Mouse (Mus musculus) embryo, embryonic 9.5 days (tissue): Measurements from ENCODE around the gene E2f1.

Experiments used
- DNase-seq: peaks from one replicate; pipeline ENCODE4 v3.0.0-alpha.2; 2017; ENCODE audit errors: extremely low spot score

Gene E2f1

DNA sequence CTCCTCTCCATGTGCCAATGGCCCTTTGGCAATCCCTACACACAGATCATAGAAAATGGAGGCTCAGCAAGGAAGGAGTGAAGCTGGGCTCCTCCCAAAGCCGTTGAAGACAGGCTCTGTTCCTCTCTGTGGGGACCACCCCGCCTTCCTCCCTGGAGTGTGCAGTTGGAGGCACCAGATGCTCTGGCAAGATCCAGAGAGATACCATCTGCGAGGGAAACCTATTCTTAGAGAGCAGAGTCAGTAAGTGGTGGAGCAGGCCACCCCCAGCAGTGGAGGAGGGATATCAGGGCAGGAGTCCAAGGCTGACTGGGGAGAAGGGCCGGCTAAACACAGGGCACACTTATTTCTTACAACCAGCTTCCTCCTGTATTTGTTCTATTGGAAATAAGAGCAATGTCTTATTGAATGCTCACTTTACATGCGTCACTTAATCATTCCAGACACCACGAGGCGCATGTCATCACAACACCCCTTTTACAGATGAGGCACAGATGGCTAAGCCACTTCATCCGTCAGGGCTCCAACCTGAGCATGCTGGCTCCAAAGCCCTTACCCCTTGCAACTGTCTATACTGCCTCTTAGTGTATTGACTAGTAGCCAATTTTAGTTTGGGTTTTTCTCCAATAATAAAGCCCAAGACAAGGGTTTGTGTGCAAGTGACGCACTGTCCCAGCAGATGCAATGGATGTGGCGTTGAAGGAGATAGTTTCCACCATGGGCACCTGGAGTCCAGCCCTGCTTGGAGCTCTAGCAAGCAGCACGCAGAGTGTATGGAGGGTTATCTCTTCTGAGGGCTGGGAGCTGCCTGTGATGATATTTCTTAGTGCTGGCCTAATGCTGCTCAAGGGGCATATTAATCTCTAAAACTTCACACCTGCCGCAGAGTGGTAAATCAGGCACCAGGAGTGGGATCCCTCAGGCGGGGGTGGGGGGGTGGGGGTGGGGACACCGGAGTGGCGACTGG lies 14.5 kb upstream of the E2f1 start:
- no peak for DNase-seq

DNA sequence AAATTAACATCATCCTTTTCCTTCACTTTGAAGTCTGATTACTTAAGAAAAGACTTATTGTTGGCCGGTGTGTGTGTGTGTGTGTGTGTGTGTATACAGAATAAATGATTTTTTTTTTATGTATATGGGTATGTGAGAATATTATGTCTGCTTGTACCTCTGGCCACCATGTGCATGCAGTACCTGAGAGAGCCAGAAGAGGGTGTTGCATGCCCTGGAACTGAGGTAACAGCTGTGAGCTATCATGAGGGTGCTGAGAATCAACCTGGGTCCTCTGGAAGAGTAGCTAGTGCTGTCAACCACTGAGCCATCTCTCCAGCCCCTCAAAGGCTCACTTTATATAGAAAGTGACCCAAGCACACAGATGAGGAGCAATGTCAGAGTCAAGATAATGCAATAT lies 11.7 kb upstream of the E2f1 start:
- no peak for DNase-seq

DNA sequence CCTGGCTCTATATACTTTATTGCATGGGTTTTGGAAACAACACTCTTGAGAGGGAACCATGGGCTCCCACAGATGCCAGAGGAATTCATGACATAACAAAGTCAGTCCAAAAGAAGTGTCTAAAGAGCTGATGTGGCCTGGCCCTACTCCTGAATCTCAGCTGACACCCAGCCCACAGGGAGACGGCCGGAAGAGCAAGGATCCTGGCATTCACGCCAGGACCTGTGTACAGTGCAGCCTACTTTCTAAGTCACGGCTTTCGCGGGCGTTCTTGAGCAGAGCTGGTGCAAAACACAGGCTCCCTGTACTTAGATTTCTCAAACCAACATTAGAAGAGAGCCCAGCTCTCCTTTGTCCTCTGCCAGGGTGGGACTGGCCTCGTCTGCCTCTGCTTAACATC lies 10.9 kb upstream of the E2f1 start:
- no peak for DNase-seq

DNA sequence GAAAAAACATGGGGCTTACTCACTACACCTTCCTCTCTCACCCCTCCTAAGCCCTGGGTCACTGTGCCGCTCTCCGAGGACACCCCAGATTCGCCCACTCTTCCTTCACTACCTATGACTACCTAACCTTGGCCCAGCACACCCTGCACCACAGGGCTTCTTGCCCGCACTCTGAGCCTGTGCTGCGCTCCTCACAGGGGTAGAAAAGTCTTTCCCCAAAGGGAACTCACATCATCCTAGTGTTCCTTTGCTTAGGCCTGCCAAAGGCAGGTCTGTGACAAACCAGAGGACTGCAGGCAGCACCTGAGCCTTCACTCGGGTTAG lies 8.0 kb upstream of the E2f1 start:
- DNase-seq: no peak

DNA sequence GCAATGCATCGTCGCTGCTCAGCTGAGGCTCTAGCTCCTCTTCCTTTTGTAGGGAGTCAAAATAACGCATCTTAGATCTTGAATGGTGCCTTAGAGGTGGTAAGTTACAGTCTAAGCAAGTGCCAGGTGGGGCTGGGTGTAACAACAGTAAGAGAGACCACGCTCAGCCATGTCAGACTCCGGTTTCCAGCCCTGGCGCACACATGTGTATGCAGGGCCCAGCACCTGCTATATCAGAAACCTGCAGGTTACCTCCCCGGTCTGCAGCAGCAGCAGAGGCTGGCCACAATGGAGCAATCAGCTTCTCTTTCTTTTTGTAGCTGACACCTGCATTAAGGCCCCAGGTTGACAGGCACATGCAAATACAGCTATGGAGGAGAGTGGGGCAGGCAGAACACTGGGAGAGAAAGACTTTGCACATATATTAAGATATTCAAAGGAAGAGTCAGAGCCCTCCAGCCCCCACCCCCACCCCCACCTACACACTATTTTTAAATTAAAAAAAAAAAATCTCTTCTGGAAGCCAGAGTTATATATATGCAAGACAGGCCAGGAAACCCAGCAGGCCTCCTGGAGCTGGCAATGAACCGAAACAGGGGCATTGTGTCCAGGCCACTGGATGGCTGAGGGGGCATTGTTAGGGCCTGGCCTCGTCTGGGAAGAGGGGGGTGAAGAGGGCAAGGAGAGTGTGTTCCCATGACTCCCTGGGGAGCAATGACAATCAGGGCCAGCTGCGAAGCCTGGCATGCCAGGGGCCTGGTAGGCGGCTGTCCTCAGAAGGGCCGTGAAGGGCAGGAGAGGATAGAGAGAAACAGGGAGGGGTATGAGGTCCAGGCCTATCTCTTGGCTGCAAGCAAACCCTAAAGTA lies 7.4 kb upstream of the E2f1 start:
- DNase-seq: peak; percentile 57

DNA sequence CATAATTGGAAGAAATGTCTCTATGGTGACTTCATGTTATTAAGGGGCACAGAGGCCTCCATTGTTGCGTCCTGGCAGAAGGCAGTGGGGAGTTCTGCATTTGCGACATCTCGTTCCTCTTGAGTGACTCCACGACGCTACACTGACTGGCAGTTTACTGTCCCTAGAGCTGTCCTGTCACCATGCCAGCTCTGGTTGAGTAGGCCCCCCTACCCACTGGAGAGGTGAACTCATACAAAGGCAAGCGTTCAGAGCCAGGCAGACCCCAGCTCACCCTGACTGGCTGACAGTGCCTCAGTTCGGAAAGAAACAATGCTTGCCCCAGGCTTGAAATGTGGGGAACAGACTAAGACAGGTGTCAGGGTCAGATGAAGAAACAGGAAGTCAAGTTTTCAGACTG lies 4.6 kb upstream of the E2f1 start:
- no peak for DNase-seq

DNA sequence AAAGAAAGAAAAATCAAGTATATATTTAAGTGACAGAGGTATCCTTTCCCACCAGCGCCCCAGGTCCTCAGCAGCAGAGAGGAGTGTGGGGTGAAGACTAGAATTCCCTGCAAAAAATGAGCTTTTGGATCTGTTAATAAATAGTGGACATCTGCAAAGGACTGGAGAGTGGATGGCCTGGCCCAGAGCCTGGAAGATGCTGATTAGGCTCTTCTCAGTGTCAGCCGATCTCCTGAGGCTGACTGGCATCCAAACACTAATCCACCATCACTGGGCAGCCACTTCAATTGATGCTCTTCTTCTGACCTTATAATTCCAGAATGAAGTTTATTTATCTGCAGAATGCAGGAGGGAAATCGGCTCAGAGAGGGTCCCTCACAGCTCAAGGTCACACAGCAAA lies 3.3 kb upstream of the E2f1 start:
- DNase-seq: no peak

DNA sequence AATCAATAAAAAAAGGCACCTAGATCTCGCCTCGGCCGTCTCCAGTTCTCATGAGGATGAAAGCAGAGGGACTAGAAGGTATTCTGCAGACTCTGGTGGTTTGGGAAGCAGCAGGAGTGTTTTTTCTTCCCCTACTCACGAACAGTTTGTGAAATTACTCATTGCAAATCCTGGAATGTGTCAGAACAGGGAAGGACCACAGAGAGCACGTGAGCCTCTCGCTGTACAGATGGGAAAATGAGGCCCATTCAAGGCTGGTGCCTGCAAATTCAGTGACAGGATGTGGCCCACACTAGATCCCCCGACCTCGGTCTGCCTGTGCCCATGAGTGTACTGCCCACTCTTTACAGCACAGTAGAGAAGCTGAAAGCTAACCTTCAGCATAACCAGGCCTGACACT lies 2.3 kb upstream of the E2f1 start:
- DNase-seq: no peak

DNA sequence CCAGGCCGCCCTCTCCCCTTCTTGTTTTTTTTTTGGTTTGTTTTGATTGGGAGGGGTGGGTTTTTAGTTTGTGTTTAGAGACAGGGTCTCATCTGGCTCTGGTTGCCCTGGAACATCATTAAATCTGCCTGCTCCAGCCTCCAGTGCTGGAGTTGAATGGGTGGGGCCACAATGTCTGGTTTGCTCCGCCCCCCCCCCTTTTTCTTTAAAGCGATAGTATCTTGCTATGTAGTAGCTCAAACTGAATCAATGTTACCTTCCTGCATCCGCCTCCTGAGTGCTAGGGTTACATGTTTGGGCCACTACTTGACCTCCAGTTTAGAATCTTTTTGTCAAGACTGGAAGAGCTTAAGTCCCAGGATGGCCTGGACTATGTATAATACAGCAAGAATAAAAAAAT lies 1.6 kb upstream of the E2f1 start:
- no peak for DNase-seq

DNA sequence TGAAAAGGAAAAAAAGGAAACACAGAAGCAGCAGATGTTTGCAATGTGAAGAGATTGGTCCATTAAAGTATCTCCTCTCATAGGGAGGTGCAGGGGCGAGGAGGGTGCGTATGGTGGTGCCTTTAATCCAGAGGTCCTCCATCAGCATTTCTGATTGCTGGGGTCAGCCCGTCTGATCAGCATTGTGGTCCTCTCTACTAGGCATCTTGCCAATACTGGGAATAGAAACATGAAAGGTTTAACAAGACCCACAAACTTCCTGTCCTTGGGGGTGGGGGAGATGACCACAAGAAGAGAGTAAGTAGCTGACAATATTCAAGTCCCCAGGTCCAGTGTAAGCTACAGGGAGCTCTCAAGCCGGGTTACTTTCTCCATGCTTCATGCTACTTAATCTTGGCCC lies 974 bp upstream of the E2f1 start:
- DNase-seq: no peak

DNA sequence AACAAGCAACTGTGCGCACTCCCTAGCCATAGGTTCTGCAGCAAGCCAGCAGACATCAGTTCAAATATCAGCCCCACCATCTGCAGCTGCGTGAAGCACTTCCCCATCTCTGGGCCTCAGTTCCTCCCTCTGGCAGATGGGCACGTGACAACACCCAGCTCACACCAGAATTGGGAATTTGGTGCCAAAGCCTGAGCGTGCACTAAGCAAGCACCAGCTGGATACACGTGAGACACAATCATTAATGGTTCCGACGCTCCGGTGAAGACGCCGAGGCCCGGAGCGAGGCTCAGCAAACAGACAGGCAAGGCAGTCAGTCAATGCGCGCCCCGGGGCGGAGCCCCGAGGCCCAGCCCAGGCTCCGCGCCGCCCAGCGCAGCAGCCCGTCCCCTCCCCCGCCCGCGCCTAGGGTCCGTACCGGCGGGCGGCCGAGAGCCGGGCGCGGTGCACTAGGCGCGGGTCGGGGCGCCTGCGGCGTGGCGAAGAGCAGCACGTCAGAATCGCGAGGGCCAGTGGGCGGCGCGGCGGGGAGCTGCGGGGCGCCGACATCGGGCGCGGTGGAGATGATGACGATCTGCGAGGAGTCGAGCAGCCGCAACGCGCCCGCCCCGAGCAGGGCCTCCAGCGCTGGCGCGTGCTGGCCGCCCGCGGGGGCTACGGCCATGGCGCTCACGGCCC lies 482 bp downstream of the E2f1 start:
- DNase-seq: peak; percentile 74

DNA sequence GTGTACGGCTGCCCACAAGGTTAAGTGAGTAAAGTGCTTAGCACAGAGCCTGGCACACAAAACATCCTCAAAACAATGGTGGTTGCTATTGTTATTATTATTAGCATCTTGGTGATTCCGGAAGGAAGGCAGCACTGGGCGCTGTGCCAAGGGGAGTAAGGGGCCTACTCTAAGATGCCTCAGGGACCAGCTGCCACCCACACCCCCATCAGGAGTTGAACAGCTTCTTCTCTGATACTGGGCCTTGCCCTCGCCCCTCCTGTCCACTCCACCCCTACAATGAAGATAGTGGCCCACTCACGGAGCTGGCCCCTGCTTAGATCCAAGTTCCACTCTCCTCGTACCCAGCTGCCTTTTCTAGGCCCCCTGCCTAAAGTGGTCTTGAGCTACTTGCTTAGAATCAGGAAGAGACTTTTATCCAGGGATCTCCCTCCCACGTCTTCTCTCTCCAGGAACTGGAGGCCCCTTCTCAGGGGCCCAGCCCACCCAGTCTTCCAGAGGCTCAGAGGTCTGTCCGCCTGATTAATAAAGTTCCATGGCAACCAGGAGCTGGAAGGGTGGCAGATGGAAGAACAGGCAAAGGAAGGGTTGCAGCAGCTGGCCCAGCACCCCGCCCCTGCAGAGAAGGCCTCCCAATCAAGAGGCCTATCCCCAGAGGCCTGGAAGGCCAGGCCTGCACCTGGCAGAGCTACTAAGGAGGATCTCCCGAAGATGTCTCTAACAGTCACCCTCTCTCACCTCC lies 1.2 kb downstream of the E2f1 start:
- DNase-seq: no peak

DNA sequence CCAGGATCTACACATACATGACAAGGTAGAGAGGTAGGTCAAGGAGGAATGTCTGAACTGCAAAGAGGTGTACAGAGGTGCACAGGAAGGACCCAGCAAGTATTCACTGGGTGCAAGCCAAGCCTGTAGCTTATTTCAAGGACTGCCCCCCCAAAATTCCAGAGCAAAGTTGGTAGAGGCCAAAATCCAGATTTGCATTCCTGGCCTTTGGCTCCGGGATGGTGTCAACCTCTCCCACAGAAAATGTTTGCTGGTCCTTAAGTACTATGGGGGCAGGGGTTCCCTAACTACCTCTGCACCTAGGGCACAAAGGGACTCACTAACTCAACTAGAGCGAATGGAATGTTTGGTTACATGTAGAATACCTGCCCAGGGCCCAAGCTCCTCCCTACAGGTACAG lies 1.9 kb downstream of the E2f1 start:
- DNase-seq: no peak

DNA sequence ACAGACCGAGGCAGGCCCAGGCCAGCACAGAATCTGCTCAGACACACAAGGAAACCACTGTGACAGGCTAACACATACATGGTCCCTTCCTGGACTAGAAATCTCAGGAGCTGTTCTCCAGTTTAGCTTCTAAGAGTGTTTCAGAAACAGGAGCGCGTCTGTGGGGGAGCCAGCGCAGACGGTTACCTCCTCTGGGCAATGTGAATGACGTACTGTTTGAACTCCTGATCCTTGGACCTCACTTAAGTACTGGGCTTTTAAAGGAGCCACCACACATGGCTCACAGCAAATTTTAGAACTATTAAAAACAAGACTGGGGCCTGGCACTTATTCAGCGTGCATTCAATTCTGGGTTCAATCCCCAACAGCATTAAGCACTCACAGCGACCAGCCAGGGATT lies 3.1 kb downstream of the E2f1 start:
- DNase-seq: no peak

DNA sequence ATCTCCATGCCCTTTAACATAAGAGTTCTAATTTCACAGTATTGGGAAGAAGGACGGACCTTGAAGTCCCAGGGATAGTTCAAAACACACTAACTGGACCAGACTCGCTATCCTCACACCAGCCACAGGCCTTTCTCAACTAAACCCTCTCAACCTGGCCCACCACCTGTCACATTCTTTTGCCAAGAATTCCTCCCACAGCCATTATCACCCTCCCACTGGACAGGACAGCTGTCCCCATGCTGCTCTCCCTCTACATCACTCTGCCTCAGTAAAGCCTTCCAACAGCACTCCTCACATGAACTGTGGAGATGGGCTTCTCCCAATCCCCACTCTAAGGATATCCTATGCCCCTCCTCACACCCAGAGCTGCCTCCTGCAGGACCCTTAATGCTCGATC lies 4.1 kb downstream of the E2f1 start:
- no peak for DNase-seq

DNA sequence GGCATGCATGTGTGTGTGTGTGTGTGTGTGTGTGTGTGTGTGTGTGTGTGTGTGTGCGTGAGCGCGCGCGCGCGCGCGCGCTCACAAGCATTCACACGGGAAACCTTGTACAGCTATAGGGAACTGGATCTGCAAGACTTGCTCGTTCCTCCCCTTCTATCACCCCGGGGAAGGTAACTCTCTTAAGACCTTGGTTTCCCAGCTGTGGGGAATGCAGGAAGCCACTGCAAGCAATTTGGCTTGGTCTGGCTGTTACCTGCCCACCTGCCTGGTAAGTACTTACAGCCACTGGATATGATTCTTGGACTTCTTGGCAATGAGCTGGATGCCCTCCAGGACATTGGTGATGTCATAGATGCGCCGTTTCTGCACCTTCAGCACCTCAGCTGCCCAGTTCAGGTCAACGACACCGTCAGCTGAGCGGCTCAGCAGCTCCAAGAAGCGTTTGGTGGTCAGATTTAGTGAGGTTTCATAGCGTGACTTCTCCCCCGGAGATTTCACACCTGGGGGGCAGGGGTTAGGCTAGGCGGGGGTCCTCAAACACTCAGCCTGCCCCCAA lies 6.0 kb downstream of the E2f1 start:
- DNase-seq: no peak

DNA sequence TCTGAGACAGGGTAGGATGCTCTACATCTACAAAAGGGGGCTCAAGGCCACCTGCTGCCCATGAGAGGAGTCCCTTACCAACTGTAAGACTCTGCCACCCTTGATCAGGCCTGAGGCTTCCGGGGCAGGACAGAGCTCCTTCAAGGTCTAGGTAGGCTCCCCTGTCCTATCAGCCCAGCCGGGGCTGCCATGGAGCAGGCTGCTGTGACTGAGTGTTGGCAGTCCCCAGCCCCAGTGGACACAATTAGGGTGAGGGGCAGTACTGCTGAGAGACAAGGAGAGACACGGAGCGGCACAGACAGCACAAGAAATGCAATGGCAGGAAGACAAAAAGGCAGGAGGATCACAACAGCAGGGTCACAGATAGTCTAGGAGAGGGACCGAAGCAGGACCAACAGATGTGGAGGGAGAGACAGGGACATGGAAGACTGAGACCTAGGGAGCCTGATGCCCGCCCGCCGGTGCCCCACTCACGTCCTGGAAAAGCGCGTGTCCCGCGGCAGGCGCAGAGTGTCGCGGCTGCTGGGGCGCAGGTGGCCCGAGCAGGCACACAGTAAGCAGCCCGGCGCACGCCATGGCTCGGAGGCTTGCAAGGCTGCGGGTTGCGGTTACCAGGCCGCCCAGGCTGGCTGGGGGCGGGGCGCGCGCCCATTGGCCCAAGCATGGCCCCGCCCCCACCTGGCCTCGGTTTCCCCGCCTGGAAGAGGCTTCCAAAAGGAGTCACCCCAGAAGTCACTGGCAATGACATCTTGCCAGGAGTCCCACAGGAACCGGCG lies 11.2 kb downstream of the E2f1 start, which contains the start of gene Necab3:
TSS of gene Necab3 (minus strand) at position 627 of the 776 bp plus-strand sequence.
- DNase-seq: peak; percentile 57

DNA sequence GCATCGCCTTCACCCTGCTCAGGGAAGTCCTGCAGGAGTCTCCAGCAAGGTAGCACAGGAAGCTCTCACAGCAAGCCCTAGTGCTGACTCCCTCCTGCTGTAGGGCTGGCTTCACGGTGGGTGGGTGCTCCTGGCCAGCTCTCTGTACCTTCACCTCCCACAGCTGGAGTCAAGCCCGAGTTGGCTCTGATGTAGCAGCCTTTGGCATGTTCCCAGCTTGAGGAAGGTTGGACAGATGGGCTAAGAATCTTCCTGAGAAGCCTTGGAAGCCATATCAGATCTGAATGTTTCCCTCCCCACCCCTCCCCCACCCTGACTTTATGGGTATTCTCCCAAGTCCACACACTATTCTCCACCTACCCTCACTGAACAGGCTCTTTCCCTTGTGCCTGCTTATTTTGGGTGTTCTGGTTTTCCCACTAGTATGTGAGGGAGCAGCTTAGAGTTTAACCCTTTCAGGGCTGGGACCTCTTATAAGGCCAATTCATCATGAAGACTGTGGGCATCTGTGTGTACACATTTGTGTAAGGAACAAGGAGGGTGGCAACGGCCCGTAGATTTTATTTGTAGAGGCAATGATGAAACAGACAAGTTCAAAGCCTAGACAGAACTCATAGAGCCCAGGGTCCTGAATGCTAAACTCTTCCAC lies 12.4 kb downstream of the E2f1 start:
- no peak for DNase-seq

DNA sequence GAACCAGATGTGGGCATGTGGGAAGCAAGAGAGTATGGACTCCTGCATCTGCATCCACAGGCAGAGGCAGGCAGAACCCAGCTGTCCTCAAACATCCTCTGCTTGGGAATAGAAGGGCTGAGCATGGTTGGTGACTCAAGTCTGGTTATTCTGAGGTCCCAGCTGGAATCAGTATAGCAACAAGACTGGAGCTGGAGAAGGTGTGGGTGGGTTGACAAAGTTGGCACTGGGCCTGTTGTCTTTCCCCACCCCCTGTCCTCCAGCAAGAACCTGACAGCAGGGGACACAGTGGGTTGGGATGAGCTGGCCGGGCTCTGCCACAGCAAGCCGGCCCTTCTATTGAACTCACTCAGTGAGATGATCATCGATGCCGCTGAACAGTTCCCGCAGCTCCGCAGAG lies 14.5 kb downstream of the E2f1 start:
- no peak for DNase-seq

DNA sequence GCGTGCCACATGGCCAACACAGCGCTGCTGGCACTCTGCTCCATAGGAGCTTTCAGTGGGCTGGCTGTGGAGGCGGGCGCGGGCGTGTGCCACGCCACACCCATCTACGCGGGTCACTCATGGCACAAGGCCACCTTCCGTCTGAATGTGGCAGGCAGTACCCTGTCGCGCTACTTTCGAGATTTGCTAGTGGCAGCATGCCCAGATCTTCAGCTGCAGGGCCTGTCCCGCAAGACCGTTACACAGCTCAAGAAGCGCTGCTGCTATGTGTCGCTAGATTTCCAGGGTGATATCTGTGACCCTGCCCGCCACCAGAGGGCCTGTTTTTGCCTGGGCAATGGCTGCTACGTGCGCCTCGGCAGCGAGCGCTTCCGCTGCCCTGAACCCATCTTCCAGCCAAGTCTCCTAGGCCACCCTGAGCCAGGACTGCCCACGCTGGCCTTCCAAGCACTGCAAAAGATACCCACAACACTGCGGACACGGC lies 17.2 kb downstream of the E2f1 start:
- peak; percentile 66 for DNase-seq
